Mouse (Mus musculus): ENCODE data around the gene Defb38.

- no peak for TF ChIP-seq CTCF (IDR thresholded peaks at IDR 0.05; ENCODE audit: low read depth)
- TF ChIP-seq EP300 (IDR thresholded peaks at IDR 0.05; ENCODE audit: low read depth) = no peak
Measured at GRCm38 (mm10) chr8:19026466-19026865, at the start of gene Defb38.

Data from heart, postnatal 0 days (tissue).